Mouse (Mus musculus): ENCODE measurements around the gene Olfr492. TPM values are rescaled to one million over a fixed set of nuclear protein-coding genes. Genes with fewer than 3 reads are reported as not detected.

Gene Olfr492
- total RNA-seq (2023): not detected

GRCm38 (mm10) chr7:108323574-108323973, at the start of gene Olfr492:
TSS of gene Olfr492 (minus strand) at chr7:108323674.

GRCm38 (mm10) chr7:108365035-108365434, 41.6 kb upstream of the Olfr492 start, which contains the start of gene Olfr494:
TSS of gene Olfr494 (plus strand) at chr7:108365335.

GRCm38 (mm10) chr7:108346879-108347278, 23.4 kb upstream of the Olfr492 start, which contains the start of gene Olfr493:
TSS of gene Olfr493 (minus strand) at chr7:108346979.

GRCm38 (mm10) chr7:108313151-108313550, 10.3 kb downstream of the Olfr492 start, which contains the start of gene Olfr491:
TSS of gene Olfr491 (plus strand) at chr7:108313451.

GRCm38 (mm10) chr7:108288834-108289233, 34.6 kb downstream of the Olfr492 start, which contains the start of gene Olfr490:
TSS of gene Olfr490 (minus strand) at chr7:108288934.

Other genes with a start within 250 kb of the Olfr492 start
- gene Olfr481, start 243.8 kb downstream of the Olfr492 start, total RNA-seq (2023): not detected
- 1.3 TPM for gene Olfr482, start 226.1 kb downstream of the Olfr492 start, total RNA-seq (2023)
- not detected for gene Olfr483, start 222.8 kb downstream of the Olfr492 start, total RNA-seq (2023)
- not detected for gene Olfr484, start 196.2 kb downstream of the Olfr492 start, total RNA-seq (2023)
- not detected for gene Olfr485, start 163.8 kb downstream of the Olfr492 start, total RNA-seq (2023)
- not detected for gene Olfr486, start 150.9 kb downstream of the Olfr492 start, total RNA-seq (2023)
- not detected for gene Olfr487, start 109.0 kb downstream of the Olfr492 start, total RNA-seq (2023)
- gene Olfr488, start 65.3 kb downstream of the Olfr492 start, total RNA-seq (2023): not detected
- gene Olfr490, start 34.7 kb downstream of the Olfr492 start, total RNA-seq (2023): not detected
- not detected for gene Olfr491, start 10.2 kb downstream of the Olfr492 start, total RNA-seq (2023)
- gene Olfr493, start 23.3 kb upstream of the Olfr492 start, total RNA-seq (2023): not detected
- not detected for gene Olfr494, start 41.7 kb upstream of the Olfr492 start, total RNA-seq (2023)
- gene Olfr495, start 69.5 kb upstream of the Olfr492 start, total RNA-seq (2023): not detected
- not detected for gene Olfr497, start 96.7 kb upstream of the Olfr492 start, total RNA-seq (2023)
- gene Olfr498, start 141.7 kb upstream of the Olfr492 start, total RNA-seq (2023): not detected
- gene Olfr502, start 201.4 kb upstream of the Olfr492 start, total RNA-seq (2023): not detected
- gene Olfr503, start 220.9 kb upstream of the Olfr492 start, total RNA-seq (2023): not detected
- gene Olfr504, start 242.1 kb upstream of the Olfr492 start, total RNA-seq (2023): not detected